Mouse (Mus musculus) limb, embryonic 10.5 days (tissue): ENCODE results near the gene Pigu. TPM values are rescaled to one million over a fixed set of nuclear protein-coding genes. Genes with fewer than 3 reads are reported as not detected.
A peak's percentile ranks its signal among the peaks of the same experiment; 100 is the strongest.

Experiments
- DNase-seq: peaks from one replicate; pipeline ENCODE4 v3.0.0-alpha.2; 2017; ENCODE audit warnings: low spot score
- H3K27ac ChIP-seq: fragments of 300-500 bp; sonication (generic); 2 replicates; pipeline ENCODE4 v1.5.1; 2016; ENCODE audit warnings: mild to moderate bottlenecking
- H3K27me3 ChIP-seq: fragments of 300-500 bp; sonication (generic); 2 replicates; pipeline ENCODE4 v1.6.1; 2016; ENCODE audit warnings: low read depth, mild to moderate bottlenecking; ENCODE audit not compliant: poor library complexity, severe bottlenecking
- H3K36me3 ChIP-seq: fragments of 300-500 bp; sonication (generic); 2 replicates; pipeline ENCODE4 v1.6.1; 2016; ENCODE audit warnings: mild to moderate bottlenecking, moderate library complexity
- H3K4me1 ChIP-seq: fragments of 300-500 bp; sonication (generic); 2 replicates; pipeline ENCODE4 v1.6.1; 2016
- H3K4me3 ChIP-seq: fragments of 300-500 bp; sonication (generic); 2 replicates; pipeline ENCODE4 v1.5.1; 2016; ENCODE audit warnings: mild to moderate bottlenecking, moderate library complexity
- H3K9me3 ChIP-seq: fragments of 300-500 bp; sonication (generic); replicated peaks from 2 replicates; pipeline ENCODE4 v1.6.1; 2016; ENCODE audit warnings: mild to moderate bottlenecking
- WGBS: fragments of 180-500 bp; shearing (Covaris S2); methylation state at CpG from one replicate; pipeline ENCODE4 v1.1.7; 2016; 5-methylcytosine and 5-hydroxymethylcytosine counted together
- polyA plus RNA-seq: library from polyadenylated mRNA; unstranded; fragments of >200 nt; fragmentation: Nextera tagmentation; extraction: Ambion mirVana; gene quantifications from 2 replicates; pipeline ENCODE4 v1.2.1, GENCODE M21; 2016

Gene Pigu
- 51.7 and 53.9 TPM in 2 replicates for polyA plus RNA-seq

- WGBS, result under 1% methylated on average over 38 of the region's 38 CpGs
- Histone ChIP-seq H3K27me3 (no peaks in the 10 kb centered on the region), H3K4me1 (peaks cover 13% of the 10 kb centered on the region), H3K36me3 (no peaks in the 10 kb centered on the region), H3K4me3 (peak within 1 kb of the TSS; percentile 83), H3K27ac (peak within 1 kb of the TSS; percentile 90), H3K9me3 (no peaks in the 10 kb centered on the region)
- DNase-seq, result peak; percentile 90
These were observed at the start of gene Pigu for GRCm38 (mm10) chr2:155356971-155357591. Pigu (minus strand) TSS chr2:155357430.

GRCm38 (mm10) chr2:155404635-155405034, 47.4 kb upstream of the Pigu start:
- Histone ChIP-seq H3K4me1 (no peaks in the 10 kb centered on the region), H3K27me3 (no peaks in the 10 kb centered on the region), H3K4me3 (no peak overlapping the region), H3K27ac (no peak overlapping the region), H3K9me3 (no peaks in the 10 kb centered on the region), H3K36me3 (peaks cover 89% of the 10 kb centered on the region)
- no peak for DNase-seq
- WGBS, result 100% methylated on average over 1 of the region's 1 CpGs

- DNase-seq, result no peak
- Histone ChIP-seq H3K36me3 (peaks cover 81% of the 10 kb centered on the region), H3K9me3 (no peaks in the 10 kb centered on the region), H3K4me3 (no peak overlapping the region), H3K27ac (no peak overlapping the region), H3K4me1 (no peaks in the 10 kb centered on the region), H3K27me3 (no peaks in the 10 kb centered on the region)
- 97% methylated on average over 4 of the region's 4 CpGs for WGBS
These were observed 44.7 kb upstream of the Pigu start for GRCm38 (mm10) chr2:155401926-155402325.

- peaks cover 76% of the 10 kb centered on the region for H3K36me3 ChIP-seq
These were observed 43.0 kb upstream of the Pigu start for GRCm38 (mm10) chr2:155400276-155400675.

GRCm38 (mm10) chr2:155394586-155394985, 37.4 kb upstream of the Pigu start:
- H3K4me1 ChIP-seq, result no peaks in the 10 kb centered on the region
- H3K9me3 ChIP-seq, result no peaks in the 10 kb centered on the region
- no peaks in the 10 kb centered on the region for H3K27me3 ChIP-seq
- peaks cover 74% of the 10 kb centered on the region for H3K36me3 ChIP-seq
- no peak for DNase-seq
- H3K4me3 ChIP-seq, result no peak overlapping the region
- 48% methylated on average over 5 of the region's 5 CpGs for WGBS
- H3K27ac ChIP-seq, result no peak overlapping the region

More at GRCm38 (mm10) chr2:155400276-155400675, 43.0 kb upstream of the Pigu start:
- Histone ChIP-seq H3K9me3 (no peaks in the 10 kb centered on the region), H3K4me1 (no peaks in the 10 kb centered on the region), H3K27ac (no peak overlapping the region), H3K27me3 (no peaks in the 10 kb centered on the region), H3K4me3 (no peak overlapping the region)
- DNase-seq, result no peak

- DNase-seq, result no peak
- WGBS, result 90% methylated on average over 2 of the region's 2 CpGs
- H3K36me3 ChIP-seq, result peaks cover 74% of the 10 kb centered on the region
These were observed 31.3 kb upstream of the Pigu start for GRCm38 (mm10) chr2:155388573-155388972.

GRCm38 (mm10) chr2:155387052-155387451, 29.8 kb upstream of the Pigu start:
- peaks cover 65% of the 10 kb centered on the region for H3K36me3 ChIP-seq
- DNase-seq, result no peak
- no peak overlapping the region for H3K27ac ChIP-seq
- WGBS, result 64% methylated on average over 4 of the region's 4 CpGs
- H3K27me3 ChIP-seq, result peaks cover 22% of the 10 kb centered on the region
- H3K4me3 ChIP-seq, result no peak overlapping the region
- no peaks in the 10 kb centered on the region for H3K9me3 ChIP-seq
- H3K4me1 ChIP-seq, result peaks cover 23% of the 10 kb centered on the region

More at GRCm38 (mm10) chr2:155388573-155388972, 31.3 kb upstream of the Pigu start:
- no peak overlapping the region for H3K27ac ChIP-seq
- no peaks in the 10 kb centered on the region for H3K9me3 ChIP-seq
- H3K27me3 ChIP-seq, result peaks cover 22% of the 10 kb centered on the region
- H3K4me1 ChIP-seq, result peaks cover 12% of the 10 kb centered on the region
- no peak overlapping the region for H3K4me3 ChIP-seq

GRCm38 (mm10) chr2:155386534-155386899, 29.3 kb upstream of the Pigu start:
- 10% methylated on average over 27 of the region's 27 CpGs for WGBS
- H3K27ac ChIP-seq, result 0 out of 2 replicates have a peak overlapping the region, but pooled peaks have one; percentile 2

GRCm38 (mm10) chr2:155385731-155386533, 28.7 kb upstream of the Pigu start:
- peak overlapping the region; percentile 2; the same call in 1 of the 2 replicates for H3K27ac ChIP-seq

More at GRCm38 (mm10) chr2:155386534-155386899, 29.3 kb upstream of the Pigu start:
- H3K27me3 ChIP-seq, result peaks cover 22% of the 10 kb centered on the region
- no peaks in the 10 kb centered on the region for H3K9me3 ChIP-seq
- no peak for DNase-seq
- H3K4me3 ChIP-seq, result no peak overlapping the region; the same call in 1 of the 2 replicates
- H3K4me1 ChIP-seq, result peaks cover 25% of the 10 kb centered on the region
- peaks cover 61% of the 10 kb centered on the region for H3K36me3 ChIP-seq

GRCm38 (mm10) chr2:155385090-155385489, 27.9 kb upstream of the Pigu start:
- Histone ChIP-seq H3K9me3 (no peaks in the 10 kb centered on the region), H3K4me3 (no peak overlapping the region), H3K4me1 (peaks cover 32% of the 10 kb centered on the region), H3K27me3 (peaks cover 32% of the 10 kb centered on the region), H3K27ac (no peak overlapping the region), H3K36me3 (peaks cover 46% of the 10 kb centered on the region)
- DNase-seq, result peak; percentile 75
- 34% methylated on average over 7 of the region's 7 CpGs for WGBS

More at GRCm38 (mm10) chr2:155385731-155386533, 28.7 kb upstream of the Pigu start:
- H3K9me3 ChIP-seq, result no peaks in the 10 kb centered on the region
- no peak overlapping the region; the same call in 1 of the 2 replicates for H3K4me3 ChIP-seq
- peaks cover 28% of the 10 kb centered on the region for H3K4me1 ChIP-seq
- no peak for DNase-seq
- peaks cover 24% of the 10 kb centered on the region for H3K27me3 ChIP-seq
- peaks cover 55% of the 10 kb centered on the region for H3K36me3 ChIP-seq
- WGBS, result 40% methylated on average over 18 of the region's 18 CpGs

- 83% methylated on average over 2 of the region's 2 CpGs for WGBS
- Histone ChIP-seq H3K36me3 (peaks cover 25% of the 10 kb centered on the region), H3K9me3 (no peaks in the 10 kb centered on the region), H3K4me3 (peak overlapping the region; percentile 93), H3K27ac (no peak overlapping the region), H3K27me3 (peaks cover 49% of the 10 kb centered on the region), H3K4me1 (peaks cover 32% of the 10 kb centered on the region)
- DNase-seq, result no peak
These were observed 25.7 kb upstream of the Pigu start for GRCm38 (mm10) chr2:155382791-155383438.

- H3K9me3 ChIP-seq, result no peaks in the 10 kb centered on the region
- H3K27ac ChIP-seq, result peak overlapping the region; percentile 98
- peaks cover 32% of the 10 kb centered on the region for H3K4me1 ChIP-seq
- H3K4me3 ChIP-seq, result peak overlapping the region; percentile 93
- H3K36me3 ChIP-seq, result peaks cover 19% of the 10 kb centered on the region
- DNase-seq, result no peak
- H3K27me3 ChIP-seq, result peaks cover 47% of the 10 kb centered on the region
- 27% methylated on average over 6 of the region's 6 CpGs for WGBS
These were observed 25.1 kb upstream of the Pigu start for GRCm38 (mm10) chr2:155382332-155382700.
